ENCODE assay signal across 8 mouse cellular contexts in the genomic region with DNA sequence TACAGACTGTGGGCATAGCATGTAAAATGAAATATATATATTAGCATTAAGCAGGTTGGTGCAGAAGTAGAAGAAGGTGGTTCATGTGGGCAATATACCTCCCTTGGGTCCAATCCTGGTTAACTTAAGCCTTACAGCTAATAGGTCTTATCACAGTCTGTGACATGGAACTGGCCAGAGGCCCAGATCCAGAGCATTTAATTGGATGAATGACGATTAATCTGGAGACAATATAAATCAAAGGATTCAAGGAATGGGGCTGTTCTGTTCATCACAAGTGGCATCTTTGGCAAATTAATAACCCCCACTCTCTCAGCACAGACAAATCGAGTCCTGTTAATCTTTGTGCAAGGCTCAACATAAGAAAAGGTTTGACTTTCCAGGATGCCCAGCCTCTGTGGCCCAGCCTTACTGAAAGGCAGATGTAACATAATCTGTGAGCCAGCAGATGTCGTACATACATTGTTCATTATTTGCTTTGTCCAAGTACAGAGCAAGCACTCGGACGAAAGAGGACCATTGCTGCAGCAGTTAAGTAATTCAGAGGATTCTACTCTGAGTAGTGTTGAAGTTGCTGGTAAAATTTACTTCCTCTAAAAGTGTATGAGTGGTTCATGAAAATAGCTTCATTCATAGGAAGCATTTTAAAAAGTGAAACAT.
DNase-seq lines count a peak whose midpoint lies in the region; ATAC-seq and TF ChIP-seq lines count a peak whose summit lies in the region.

No protein-coding gene starts in this region.

- no peaks in the 10 kb centered on the region for H3K79me3 ChIP-seq in C2C12 (ENCODE audit: low read depth)

- H3K4me1 ChIP-seq in heart, embryonic 15.5 days (replicated peaks), result 0 out of 2 replicates have a peak, but pooled peaks cover 4% of the 10 kb centered on the region
- 0 out of 2 replicates have a peak, but pooled peaks cover 2% of the 10 kb centered on the region for H3K4me1 ChIP-seq in heart, embryonic 12.5 days (replicated peaks)
- H3K4me1 ChIP-seq in hindbrain, embryonic 16.5 days (ENCODE audit: control insufficient read depth, insufficient read depth, low read depth, low read length), result no peaks in the 10 kb centered on the region
- no peaks in the 10 kb centered on the region for H3K4me1 ChIP-seq in neural tube, embryonic 13.5 days (replicated peaks)

- H3K27me3 ChIP-seq in heart, embryonic 15.5 days, result no peaks in the 10 kb centered on the region
- H3K27me3 ChIP-seq in heart, embryonic 12.5 days (replicated peaks), result no peaks in the 10 kb centered on the region
- no peaks in the 10 kb centered on the region for H3K27me3 ChIP-seq in C2C12 (ENCODE audit: control insufficient read depth, insufficient read depth, insufficient read length)
- no peaks in the 10 kb centered on the region for H3K27me3 ChIP-seq in hindbrain, embryonic 16.5 days (replicated peaks; ENCODE audit: control insufficient read depth, insufficient read depth, low read length)
- H3K27me3 ChIP-seq in neural tube, embryonic 13.5 days, result no peaks in the 10 kb centered on the region

- H3K4me2 ChIP-seq in heart, embryonic 15.5 days, result no peak overlapping the region
- no peak overlapping the region for H3K4me2 ChIP-seq in heart, embryonic 12.5 days
- H3K4me2 ChIP-seq in hindbrain, embryonic 16.5 days (ENCODE audit: low read length), result no peak overlapping the region
- H3K4me2 ChIP-seq in neural tube, embryonic 13.5 days, result no peak overlapping the region

- H3ac ChIP-seq in C2C12 (ENCODE audit: control insufficient read depth, insufficient read length, low read depth), result no peak overlapping the region

- no peaks in the 10 kb centered on the region for H3K36me3 ChIP-seq in heart, embryonic 15.5 days
- no peaks in the 10 kb centered on the region for H3K36me3 ChIP-seq in heart, embryonic 12.5 days
- no peaks in the 10 kb centered on the region for H3K36me3 ChIP-seq in C2C12 (ENCODE audit: control insufficient read depth, insufficient read depth)
- H3K36me3 ChIP-seq in hindbrain, embryonic 16.5 days (ENCODE audit: control insufficient read depth, insufficient read depth, low read length), result no peaks in the 10 kb centered on the region
- H3K36me3 ChIP-seq in neural tube, embryonic 13.5 days, result no peaks in the 10 kb centered on the region

- H3K4me3 ChIP-seq in heart, embryonic 15.5 days, result no peak overlapping the region
- no peak overlapping the region for H3K4me3 ChIP-seq in heart, embryonic 12.5 days
- H3K4me3 ChIP-seq in C2C12 (ENCODE audit: insufficient read depth, poor library complexity, severe bottlenecking), result no peak overlapping the region
- H3K4me3 ChIP-seq in hindbrain, embryonic 16.5 days (ENCODE audit: low read length), result no peak overlapping the region
- H3K4me3 ChIP-seq in neural tube, embryonic 13.5 days, result no peak overlapping the region

- peak; percentile 42 for TF ChIP-seq CTCF in C2C12 (IDR thresholded peaks at IDR 0.05; ENCODE audit: control insufficient read depth, insufficient read depth, insufficient read length)

- 0 out of 2 replicates have a peak, but pooled peaks have one; percentile 67 for ATAC-seq in heart, embryonic 15.5 days (replicated peaks; ENCODE audit: insufficient number of reproducible peaks, insufficient read depth, low FRiP score, low read depth)
- ATAC-seq in heart, embryonic 12.5 days (ENCODE audit: insufficient number of reproducible peaks, low FRiP score), result no peak; the same call in 1 of the 2 replicates
- ATAC-seq in hindbrain, embryonic 16.5 days, result peak; percentile 87
- ATAC-seq in neural tube, embryonic 13.5 days (ENCODE audit: low read depth), result peak; percentile 71

- H3K9me3 ChIP-seq in heart, embryonic 15.5 days (replicated peaks), result no peaks in the 10 kb centered on the region
- 0 out of 2 replicates have a peak, but pooled peaks cover 4% of the 10 kb centered on the region for H3K9me3 ChIP-seq in heart, embryonic 12.5 days (replicated peaks)
- H3K9me3 ChIP-seq in hindbrain, embryonic 16.5 days (ENCODE audit: control insufficient read depth, low read length), result no peaks in the 10 kb centered on the region
- no peaks in the 10 kb centered on the region for H3K9me3 ChIP-seq in neural tube, embryonic 13.5 days

- WGBS in heart, embryonic 15.5 days, result 26% methylated on average over 5 of the region's 5 CpGs
- 51% methylated on average over 5 of the region's 5 CpGs for WGBS in heart, embryonic 12.5 days
- 46% methylated on average over 5 of the region's 5 CpGs for WGBS in hindbrain, embryonic 16.5 days
- 43% methylated on average over 5 of the region's 5 CpGs for WGBS in neural tube, embryonic 13.5 days

- no peak overlapping the region for H3K9ac ChIP-seq in heart, embryonic 15.5 days
- no peak overlapping the region for H3K9ac ChIP-seq in heart, embryonic 12.5 days
- no peak overlapping the region for H3K9ac ChIP-seq in hindbrain, embryonic 16.5 days (ENCODE audit: low read depth, low read length)
- H3K9ac ChIP-seq in neural tube, embryonic 13.5 days, result no peak overlapping the region

- H3K79me2 ChIP-seq in C2C12 (ENCODE audit: control insufficient read depth, insufficient read depth), result no peaks in the 10 kb centered on the region

- H3K27ac ChIP-seq in heart, embryonic 15.5 days, result no peak overlapping the region
- H3K27ac ChIP-seq in heart, embryonic 12.5 days (ENCODE audit: poor library complexity, severe bottlenecking), result no peak overlapping the region
- no peak overlapping the region for H3K27ac ChIP-seq in hindbrain, embryonic 16.5 days (ENCODE audit: low read depth, low read length)
- H3K27ac ChIP-seq in neural tube, embryonic 13.5 days (replicated peaks), result no peak overlapping the region

- DNase-seq in cerebellum, postnatal 10 days, result peak; percentile 45 to 55
- DNase-seq in thymus, postnatal 4 days, result no peak
- no peak for DNase-seq in frontal cortex, postnatal 25 days (ENCODE audit: low spot score in 2 of 2)

TF ChIP-seq in C2C12, 6 proteins besides CTCF, POLR2A, EP300 and RAD21:
- TF ChIP-seq FOSL1 (IDR thresholded peaks at IDR 0.05; ENCODE audit: insufficient read depth, low read length, poor library complexity, severe bottlenecking), result no peak
- TF ChIP-seq USF1 (IDR thresholded peaks at IDR 0.05; ENCODE audit: low read depth), result no peak
- TF ChIP-seq MYOG (IDR thresholded peaks at IDR 0.05; ENCODE audit: control insufficient read depth, extremely low read depth, insufficient read length), result no peak
- TF ChIP-seq CEBPB (IDR thresholded peaks at IDR 0.05; ENCODE audit: low read depth), result no peak
- no peak for TF ChIP-seq MYOD1 (IDR thresholded peaks at IDR 0.05; ENCODE audit: control insufficient read depth, insufficient read length, low read depth)
- TF ChIP-seq MAX (IDR thresholded peaks at IDR 0.05), result no peak
TF ChIP-seq in C2C12: peak in this region for 0.

Comparison
In these comparisons a context has a peak if more than half of its experiments do, and no peak if none do; other contexts are left out.
1. DNase-seq: peak in cerebellum, postnatal 10 days (2 of 2); none in thymus, postnatal 4 days (single experiment) and frontal cortex, postnatal 25 days (0 of 2).